Mouse (Mus musculus): ENCODE data around the gene Tmbim1.
"Not testable (repeated sequence)": the region's sequence is repeated elsewhere in the genome, so short reads cannot be mapped to it uniquely, and the experiment has no call there.

The Tmbim1 gene

GRCm38 (mm10) chr1:74305522-74305921 lies at the start of gene Tmbim1:
TSS of gene Tmbim1 (minus strand) at chr1:74305622.
- no peak for DNase-seq (ENCODE audit: low spot score in 2 of 2)

DNA sequence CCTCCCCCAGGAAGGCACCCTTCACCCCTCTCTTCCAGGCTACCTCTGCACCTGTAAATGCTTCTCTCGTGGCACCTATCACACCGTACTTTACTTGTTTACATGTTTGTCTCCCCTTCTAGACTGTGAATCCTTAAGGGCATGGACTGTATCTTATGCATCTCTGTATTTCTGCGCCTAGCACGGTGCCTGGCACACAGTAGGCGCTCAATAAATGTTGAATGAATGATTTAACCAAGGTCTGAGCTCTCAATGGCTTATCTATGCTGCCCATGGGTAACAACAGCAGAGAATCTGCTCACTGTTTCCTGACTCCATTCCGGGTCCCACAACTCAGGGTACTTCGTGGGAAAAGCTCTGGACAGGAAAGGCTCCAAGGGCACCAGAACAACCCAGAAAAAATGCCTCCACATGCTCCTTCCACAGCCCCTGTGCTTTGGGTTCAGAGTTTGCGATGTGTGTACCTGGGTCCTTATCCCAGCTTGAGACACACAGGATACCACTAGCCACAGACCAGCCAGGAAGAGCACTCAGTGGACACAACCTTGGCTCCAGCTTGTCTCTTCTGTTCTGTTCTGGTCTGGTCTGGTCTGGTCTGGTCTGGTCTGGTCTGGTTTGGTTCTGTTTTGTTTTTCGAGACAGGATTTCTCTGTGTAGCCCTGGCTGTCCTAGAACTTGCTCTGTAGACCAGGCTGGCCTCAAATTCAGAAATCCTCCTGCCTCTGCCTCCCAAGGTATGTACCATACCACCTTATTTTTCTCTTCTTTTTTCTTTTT lies 48.2 kb upstream of the Tmbim1 start:
- DNase-seq (ENCODE audit: low spot score in 2 of 2) = no peak

GRCm38 (mm10) chr1:74352532-74353096 lies 47.2 kb upstream of the Tmbim1 start:
- DNase-seq (ENCODE audit: low spot score in 2 of 2) = no peak

- DNase-seq (ENCODE audit: low spot score in 2 of 2) = no peak
Observed at GRCm38 (mm10) chr1:74351185-74351769, 45.9 kb upstream of the Tmbim1 start.

DNA sequence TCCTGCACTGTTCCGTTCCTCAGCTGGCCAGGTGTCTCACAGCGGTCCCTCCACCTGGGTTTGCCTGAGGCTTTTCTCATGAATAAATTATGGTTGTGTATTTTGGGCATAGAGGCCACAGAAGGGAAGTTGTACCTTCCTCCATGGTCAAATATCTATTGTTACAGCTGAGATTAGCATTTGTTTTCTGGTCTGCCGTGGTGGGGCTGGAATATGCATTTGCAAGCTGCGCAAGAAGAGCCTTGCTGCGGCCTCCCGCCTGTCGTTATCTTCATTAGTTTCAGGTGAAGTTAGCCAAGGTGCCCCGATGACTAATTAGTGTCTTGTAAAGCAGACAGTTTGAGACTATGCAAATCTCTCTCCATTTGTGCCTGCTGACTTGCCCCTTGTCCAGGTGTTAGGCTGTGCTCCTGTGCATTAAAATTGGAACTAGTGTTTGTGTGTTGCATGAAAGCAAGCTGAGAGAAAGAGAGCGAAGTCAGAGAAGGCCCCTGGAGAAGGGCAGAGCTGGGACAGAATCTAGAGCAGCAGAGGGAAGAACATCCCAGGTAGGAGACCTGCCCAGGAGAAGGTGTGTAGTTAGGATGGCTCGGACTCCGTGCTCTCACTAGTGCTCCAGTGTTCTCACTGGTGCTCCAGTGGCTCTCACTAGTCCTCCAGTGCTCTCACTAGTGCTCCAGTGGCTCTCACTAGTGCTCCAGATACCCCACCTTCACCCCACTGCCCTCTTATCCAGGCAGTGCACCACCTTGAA lies 38.9 kb upstream of the Tmbim1 start:
- DNase-seq (ENCODE audit: low spot score in 2 of 2) = no peak

GRCm38 (mm10) chr1:74343161-74343560 lies 37.7 kb upstream of the Tmbim1 start:
- no peak for DNase-seq (ENCODE audit: low spot score in 2 of 2)

DNA sequence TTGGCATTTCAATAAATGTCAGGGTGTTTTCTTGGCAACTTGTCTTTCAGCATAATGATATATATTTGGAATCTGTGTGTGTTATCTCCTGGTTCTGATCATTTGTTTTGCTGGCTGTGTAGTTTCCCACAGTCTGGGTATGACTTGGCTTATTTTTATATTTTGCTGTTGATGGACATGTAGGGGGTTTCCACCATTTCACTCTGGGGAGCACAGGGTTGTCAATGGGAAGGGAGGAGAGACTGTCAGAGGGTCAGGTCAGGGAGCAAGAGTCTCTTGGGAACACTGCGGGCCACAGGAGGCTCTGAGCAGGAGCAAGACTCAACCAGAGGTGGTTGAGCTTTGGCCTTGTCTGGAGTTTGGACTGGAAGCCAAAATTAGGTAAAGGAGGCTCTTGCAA lies 36.9 kb upstream of the Tmbim1 start:
- no peak for DNase-seq (ENCODE audit: low spot score in 2 of 2)

GRCm38 (mm10) chr1:74341898-74342297 lies 36.5 kb upstream of the Tmbim1 start:
- DNase-seq (ENCODE audit: low spot score in 2 of 2) = no peak

- not testable (repeated sequence) for DNase-seq (ENCODE audit: low spot score in 2 of 2)
Observed at GRCm38 (mm10) chr1:74340992-74341391, 35.6 kb upstream of the Tmbim1 start.

DNA sequence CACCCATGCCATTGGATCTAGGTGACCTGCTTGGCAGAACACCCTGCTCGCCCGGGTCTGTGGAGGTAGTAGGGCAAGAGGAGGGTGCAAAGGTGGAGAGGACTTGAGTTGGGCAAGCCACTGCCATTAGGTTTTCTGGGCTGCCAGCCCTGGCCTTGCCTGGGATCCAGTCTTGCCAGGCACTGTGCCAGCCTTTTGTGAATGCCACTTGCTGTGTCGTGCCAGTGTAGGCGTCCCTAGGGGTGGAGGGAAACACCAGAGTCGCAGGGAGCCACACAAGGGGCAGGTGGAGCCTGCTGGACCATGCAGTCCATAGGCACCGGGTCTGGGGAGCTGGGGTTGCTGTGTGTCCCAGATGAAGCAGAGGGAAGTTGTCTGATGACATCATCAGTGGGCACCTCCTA lies 34.9 kb upstream of the Tmbim1 start:
- DNase-seq (ENCODE audit: low spot score in 2 of 2) = no peak

DNA sequence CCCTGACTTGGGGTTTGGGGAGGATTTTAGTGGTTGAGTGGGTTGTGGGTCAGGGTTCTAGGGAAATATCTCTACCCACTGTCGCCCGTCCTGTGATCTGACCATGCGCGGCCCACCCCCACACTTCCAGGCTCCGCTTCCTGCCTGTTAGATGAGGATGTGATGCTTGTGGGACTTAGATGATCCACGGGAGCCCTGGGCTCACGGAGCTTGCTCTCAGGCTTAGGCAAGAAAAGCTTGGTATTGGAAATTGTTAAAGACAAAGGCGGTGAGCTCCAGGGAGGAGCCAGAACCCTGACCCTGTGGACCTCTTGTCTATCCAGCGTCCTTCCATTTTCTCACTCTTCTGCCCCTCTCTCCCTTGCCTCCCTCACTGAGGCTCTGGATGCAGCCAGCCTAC lies 34.5 kb upstream of the Tmbim1 start:
- DNase-seq (ENCODE audit: low spot score in 2 of 2) = no peak

- DNase-seq (ENCODE audit: low spot score in 2 of 2) = no peak
Observed at GRCm38 (mm10) chr1:74338626-74339025, 33.2 kb upstream of the Tmbim1 start.

DNA sequence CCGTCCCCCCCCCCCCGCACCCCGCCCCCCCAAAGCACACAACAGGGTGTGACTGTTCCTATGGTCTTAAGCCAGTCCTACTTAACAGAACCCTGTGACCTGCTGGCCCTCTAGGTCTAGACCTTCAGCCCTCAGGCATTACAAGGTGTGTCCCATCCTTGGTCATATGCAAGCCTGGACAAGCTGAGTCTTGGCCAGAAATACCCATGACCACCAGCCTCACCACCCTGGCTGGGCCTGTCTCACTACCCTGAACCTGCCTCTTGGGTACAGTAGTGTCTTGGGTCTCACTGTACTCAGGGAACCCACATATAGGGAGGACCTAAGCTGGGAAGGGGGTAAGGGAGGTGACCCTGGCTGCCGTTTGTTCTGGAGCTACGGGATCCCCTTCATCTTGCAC lies 32.6 kb upstream of the Tmbim1 start:
- no peak for DNase-seq (ENCODE audit: low spot score in 2 of 2)

DNA sequence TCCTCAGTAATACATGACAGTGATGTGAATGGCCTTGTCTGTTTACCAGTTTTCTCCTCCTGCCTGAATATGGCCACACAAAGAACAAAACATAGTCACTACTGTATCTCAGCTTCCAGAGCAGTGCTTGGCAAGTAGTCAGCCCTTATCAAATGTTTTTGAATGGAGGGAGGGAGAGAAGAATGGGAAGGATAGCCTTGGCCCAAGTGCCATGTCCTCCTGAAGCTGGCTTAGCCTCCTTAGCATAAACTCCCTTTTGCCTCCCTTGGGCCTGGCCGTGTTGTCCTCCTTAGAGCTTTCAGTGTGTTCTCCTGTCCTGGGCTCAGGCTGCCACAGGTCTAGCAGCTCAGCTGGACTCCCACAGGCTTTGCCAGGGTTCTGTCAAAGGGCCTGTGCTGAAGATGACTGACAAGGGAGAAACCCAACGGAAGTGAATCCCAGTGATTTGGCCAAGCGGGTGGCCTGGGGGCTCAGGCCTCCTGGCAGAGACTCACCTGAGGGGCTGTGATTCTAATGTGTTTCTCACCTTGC lies 31.9 kb upstream of the Tmbim1 start:
- no peak for DNase-seq (ENCODE audit: low spot score in 2 of 2)

GRCm38 (mm10) chr1:74335436-74336170 lies 30.2 kb upstream of the Tmbim1 start:
- no peak for DNase-seq (ENCODE audit: low spot score in 2 of 2)

DNA sequence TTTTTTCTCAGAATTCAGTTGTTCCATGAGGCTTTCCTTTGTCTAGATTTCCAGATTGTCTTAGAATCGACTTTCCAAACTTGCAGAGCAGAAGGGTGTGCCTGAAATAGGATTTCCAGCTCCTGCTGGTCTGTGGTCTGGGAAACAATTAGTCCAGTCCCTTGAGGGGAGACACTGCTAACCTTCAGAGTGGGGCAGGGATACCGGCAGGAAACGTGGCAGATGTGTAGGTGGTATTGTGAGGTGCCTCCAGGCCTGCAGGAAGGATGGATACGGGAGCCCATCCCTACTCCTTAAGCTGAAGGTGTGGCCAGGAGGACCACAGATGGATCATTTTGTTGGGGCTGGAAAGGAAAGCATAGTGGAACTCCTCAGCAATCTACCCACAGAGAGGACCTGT lies 29.6 kb upstream of the Tmbim1 start:
- no peak for DNase-seq (ENCODE audit: low spot score in 2 of 2)

- no peak for DNase-seq (ENCODE audit: low spot score in 2 of 2)
Observed at GRCm38 (mm10) chr1:74334607-74335006, 29.2 kb upstream of the Tmbim1 start.

GRCm38 (mm10) chr1:74332930-74333329 lies 27.5 kb upstream of the Tmbim1 start:
- no peak for DNase-seq (ENCODE audit: low spot score in 2 of 2)

- DNase-seq (ENCODE audit: low spot score in 2 of 2) = peak; percentile 93 to 94
Observed at GRCm38 (mm10) chr1:74332241-74332763, 26.9 kb upstream of the Tmbim1 start.

- no peak for DNase-seq (ENCODE audit: low spot score in 2 of 2)
Observed at GRCm38 (mm10) chr1:74331046-74331681, 25.7 kb upstream of the Tmbim1 start.

Data from urinary bladder, postnatal 4 days (tissue).